Mouse (Mus musculus) naive thymus-derived CD4-positive, alpha-beta T cell, adult 2 months (primary cell): ENCODE results near the gene Fcer1a.
"Not testable (repeated sequence)": the region's sequence is repeated elsewhere in the genome, so short reads cannot be mapped to it uniquely, and the experiment has no call there.

Source experiments
- DNase-seq: peaks from one replicate; pipeline ENCODE4 v3.0.0-alpha.2; 2011; ENCODE audit warnings: low read depth

Fcer1a gene

GRCm38 (mm10) chr1:173227081-173227480, at the start of gene Fcer1a:
Fcer1a (minus strand) TSS chr1:173227214.
- no peak for DNase-seq

GRCm38 (mm10) chr1:173265701-173266100, 38.7 kb upstream of the Fcer1a start, which contains the start of gene Olfr418:
Olfr418 (plus strand) TSS chr1:173266001.
- DNase-seq = no peak

- no peak for DNase-seq
Observed at GRCm38 (mm10) chr1:173249888-173250287, 22.9 kb upstream of the Fcer1a start.

GRCm38 (mm10) chr1:173237004-173237403, 10.0 kb upstream of the Fcer1a start:
- not testable (repeated sequence) for DNase-seq

GRCm38 (mm10) chr1:173216481-173216880, 10.5 kb downstream of the Fcer1a start:
- no peak for DNase-seq

- no peak for DNase-seq
Observed at GRCm38 (mm10) chr1:173212092-173212491, 14.9 kb downstream of the Fcer1a start, which contains the start of gene Olfr1404. Olfr1404 (plus strand) TSS chr1:173212392.

- DNase-seq = no peak
Observed at GRCm38 (mm10) chr1:173197508-173197907, 29.5 kb downstream of the Fcer1a start, which contains the start of gene Olfr218. Olfr218 (plus strand) TSS chr1:173197808.

GRCm38 (mm10) chr1:173196359-173196758, 30.7 kb downstream of the Fcer1a start:
- DNase-seq = no peak

- DNase-seq = no peak
Observed at GRCm38 (mm10) chr1:173192059-173192458, 35.0 kb downstream of the Fcer1a start.

- no peak for DNase-seq
Observed at GRCm38 (mm10) chr1:173190540-173190939, 36.5 kb downstream of the Fcer1a start, which contains the start of gene Olfr1406. Olfr1406 (minus strand) TSS chr1:173190640.

GRCm38 (mm10) chr1:173174154-173174842, 52.7 kb downstream of the Fcer1a start:
- DNase-seq = no peak
